Mouse (Mus musculus) left cerebral cortex, postnatal 10 days (tissue): ENCODE measurements around the gene Tmem63c. TPM values are rescaled to one million over a fixed set of nuclear protein-coding genes. Genes with fewer than 3 reads are reported as not detected.
A peak's percentile ranks its signal among the peaks of the same experiment; 100 is the strongest.

Source experiments
- DNase-seq, 2 experiments: peaks; one replicate each; pipeline ENCODE4 v3.0.0; 2021 to 2022; ENCODE audit warnings: low spot score in 2 of 2, mixed read lengths in 1 of 2; ENCODE audit errors: extremely low spot score in 1 of 2
- intact Hi-C: fragments of 180-260 bp; cut with DNase I; formaldehyde crosslinking; loops from one replicate; pipeline ENCODE4 v1.15.1; 2025
- total RNA-seq, 2 experiments: library from RNA; stranded (reverse); gene quantifications; 2 replicates each; pipeline ENCODE4 v1.2.3; 2021

Gene Tmem63c
- total RNA-seq, 2 experiments from 2014 or later = 41.9 to 46.4 TPM

GRCm38 (mm10) chr12:87040857-87041256, 19.7 kb downstream of the Tmem63c start:
- intact Hi-C loops = no loop called here
- DNase-seq = peak; percentile 32 to 51

GRCm38 (mm10) chr12:87042456-87042855, 21.3 kb downstream of the Tmem63c start:
- no peak for DNase-seq
- intact Hi-C loops = no loop called here

- intact Hi-C loops = no loop called here
- DNase-seq = peak; percentile 53 to 60
These were observed 22.1 kb downstream of the Tmem63c start for GRCm38 (mm10) chr12:87043221-87043620.

GRCm38 (mm10) chr12:87044711-87045110, 23.6 kb downstream of the Tmem63c start:
- intact Hi-C loops = loop anchor here (5.0 kb wide), 1 partner anchor 257 kb away; no protein-coding TSS in a partner anchor
- DNase-seq = peak; percentile 52

- no peak for DNase-seq
- intact Hi-C loops = loop anchor here (5.0 kb wide), 1 partner anchor 260 kb away; no protein-coding TSS in a partner anchor
These were observed 26.4 kb downstream of the Tmem63c start for GRCm38 (mm10) chr12:87047536-87047935.

- peak; percentile 90 to 91 for DNase-seq
- intact Hi-C loops = loop anchor here (2.0 to 5.0 kb wide), 2 partner anchors 52 to 285 kb away; no protein-coding TSS in a partner anchor
These were observed 31.7 kb downstream of the Tmem63c start for GRCm38 (mm10) chr12:87052661-87053321.

- intact Hi-C loops = loop anchor here (5.0 kb wide), 1 partner anchor 288 kb away; no protein-coding TSS in a partner anchor
These were observed 33.7 kb downstream of the Tmem63c start for GRCm38 (mm10) chr12:87054873-87055272.

GRCm38 (mm10) chr12:87057066-87057465, 35.9 kb downstream of the Tmem63c start:
- DNase-seq = no peak
- intact Hi-C loops = no loop called here

More at GRCm38 (mm10) chr12:87054873-87055272, 33.7 kb downstream of the Tmem63c start:
- no peak for DNase-seq

GRCm38 (mm10) chr12:87065446-87065845, 44.3 kb downstream of the Tmem63c start:
- intact Hi-C loops = no loop called here
- DNase-seq = no peak

GRCm38 (mm10) chr12:87066429-87066828, 45.3 kb downstream of the Tmem63c start:
- no peak for DNase-seq
- intact Hi-C loops = no loop called here

GRCm38 (mm10) chr12:87070520-87070919, 49.4 kb downstream of the Tmem63c start:
- intact Hi-C loops = no loop called here
- no peak for DNase-seq

- no peak for DNase-seq
- intact Hi-C loops = no loop called here
These were observed 55.5 kb downstream of the Tmem63c start for GRCm38 (mm10) chr12:87076610-87077009.

- no peak for DNase-seq
- intact Hi-C loops = no loop called here
These were observed 61.7 kb downstream of the Tmem63c start for GRCm38 (mm10) chr12:87082797-87083196.

- intact Hi-C loops = no loop called here
- no peak for DNase-seq
These were observed 66.1 kb downstream of the Tmem63c start for GRCm38 (mm10) chr12:87087236-87087635.

- DNase-seq = no peak
These were observed 67.2 kb downstream of the Tmem63c start for GRCm38 (mm10) chr12:87088331-87088730.

GRCm38 (mm10) chr12:87089255-87089654, 68.1 kb downstream of the Tmem63c start:
- DNase-seq = no peak
- intact Hi-C loops = no loop called here

More at GRCm38 (mm10) chr12:87088331-87088730, 67.2 kb downstream of the Tmem63c start:
- intact Hi-C loops = no loop called here

- DNase-seq = no peak
- intact Hi-C loops = no loop called here
These were observed 68.6 kb downstream of the Tmem63c start for GRCm38 (mm10) chr12:87089701-87090100.

GRCm38 (mm10) chr12:87091916-87092315, 70.8 kb downstream of the Tmem63c start:
- intact Hi-C loops = no loop called here
- no peak for DNase-seq

- peak in 1 of 2 experiments; percentile 53 for DNase-seq
- intact Hi-C loops = no loop called here
These were observed 72.1 kb downstream of the Tmem63c start for GRCm38 (mm10) chr12:87093249-87093648.

- intact Hi-C loops = no loop called here
- no peak for DNase-seq
These were observed 72.5 kb downstream of the Tmem63c start for GRCm38 (mm10) chr12:87093671-87094070.
